Mouse (Mus musculus) cerebellum, adult 9-11 months (tissue): ENCODE results near the gene Lmo7.

Experiments
- DNase-seq: peaks from one replicate; pipeline ENCODE4 v3.0.0; 2022

The Lmo7 gene

GRCm38 (mm10) chr14:101883787-101884186 lies 154.0 kb downstream of the Lmo7 start:
- DNase-seq: no peak

GRCm38 (mm10) chr14:101886320-101886719 lies 156.6 kb downstream of the Lmo7 start:
- DNase-seq: no peak

GRCm38 (mm10) chr14:101891903-101892448 lies 162.2 kb downstream of the Lmo7 start:
- DNase-seq: no peak

GRCm38 (mm10) chr14:101892496-101892895 lies 162.7 kb downstream of the Lmo7 start:
- no peak for DNase-seq

GRCm38 (mm10) chr14:101893215-101893614 lies 163.5 kb downstream of the Lmo7 start:
- DNase-seq: no peak

GRCm38 (mm10) chr14:101898250-101898649 lies 168.5 kb downstream of the Lmo7 start:
- DNase-seq: no peak

- DNase-seq: no peak
These were observed 171.7 kb downstream of the Lmo7 start for GRCm38 (mm10) chr14:101901496-101901895.

GRCm38 (mm10) chr14:101901976-101902375 lies 172.2 kb downstream of the Lmo7 start:
- DNase-seq: no peak

- DNase-seq: no peak
These were observed 174.0 kb downstream of the Lmo7 start for GRCm38 (mm10) chr14:101903722-101904121.

GRCm38 (mm10) chr14:101911983-101912382 lies 182.2 kb downstream of the Lmo7 start:
- DNase-seq: no peak

GRCm38 (mm10) chr14:101912392-101912791 lies 182.6 kb downstream of the Lmo7 start:
- no peak for DNase-seq

- no peak for DNase-seq
These were observed 184.6 kb downstream of the Lmo7 start for GRCm38 (mm10) chr14:101914321-101914720.

GRCm38 (mm10) chr14:101915867-101916266 lies 186.1 kb downstream of the Lmo7 start:
- no peak for DNase-seq

GRCm38 (mm10) chr14:101918471-101918870 lies 188.7 kb downstream of the Lmo7 start:
- no peak for DNase-seq

GRCm38 (mm10) chr14:101927646-101928244 lies 198.0 kb downstream of the Lmo7 start:
- no peak for DNase-seq

GRCm38 (mm10) chr14:101930576-101931447 lies 201.1 kb downstream of the Lmo7 start:
- DNase-seq: no peak

- no peak for DNase-seq
These were observed 201.6 kb downstream of the Lmo7 start for GRCm38 (mm10) chr14:101931448-101931750.

GRCm38 (mm10) chr14:101933551-101933950 lies 203.8 kb downstream of the Lmo7 start:
- no peak for DNase-seq

- DNase-seq: no peak
These were observed 213.2 kb downstream of the Lmo7 start for GRCm38 (mm10) chr14:101942971-101943370.

- peak; percentile 6 for DNase-seq
These were observed 217.2 kb downstream of the Lmo7 start for GRCm38 (mm10) chr14:101946711-101947516.

GRCm38 (mm10) chr14:101949114-101949513 lies 219.4 kb downstream of the Lmo7 start:
- DNase-seq: no peak

- no peak for DNase-seq
These were observed 221.3 kb downstream of the Lmo7 start for GRCm38 (mm10) chr14:101951107-101951506.

GRCm38 (mm10) chr14:101953793-101954468 lies 224.2 kb downstream of the Lmo7 start:
- no peak for DNase-seq
